Mouse (Mus musculus) common myeloid progenitor, adult 5-6 weeks (primary cell): ENCODE results near the gene Rasal1. TPM values are rescaled to one million over a fixed set of nuclear protein-coding genes. Genes with fewer than 3 reads are reported as not detected.
A peak's percentile ranks its signal among the peaks of the same experiment; 100 is the strongest.

ENCODE experiments used
- ATAC-seq: replicated peaks from 2 replicates; pipeline ENCODE4 v1.8.0; 2016; ENCODE audit warnings: low read depth, mild to moderate bottlenecking, moderate TSS enrichment, inconsistent platforms; ENCODE audit not compliant: poor library complexity, severe bottlenecking
- total RNA-seq: library from RNA; stranded (forward); fragments of 200-1000, 187-1606 nt; gene quantifications from 2 replicates; pipeline ENCODE4 v1.2.3, GENCODE M21; 2017

Gene Rasal1
- total RNA-seq, 1 experiment from 2014 or later: 1.0 TPM

DNA sequence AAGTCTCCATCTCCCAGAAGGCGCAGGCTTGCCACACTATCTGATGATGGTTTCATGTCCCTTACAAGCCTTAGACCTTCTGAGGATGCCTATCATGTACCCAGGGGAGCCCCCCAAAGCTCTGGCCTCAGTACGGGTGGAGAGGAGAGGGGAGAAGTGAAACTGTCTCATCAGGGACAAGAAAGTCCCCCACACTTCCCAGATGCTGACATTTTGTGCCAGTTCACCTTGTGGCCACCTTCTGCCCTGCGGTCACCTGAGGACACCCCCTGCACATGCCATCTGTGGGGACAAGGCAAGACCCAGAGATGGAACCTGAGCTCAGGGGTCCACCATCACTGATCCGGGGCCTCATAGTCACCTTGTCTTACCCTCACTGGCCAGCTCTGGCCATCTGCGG lies 39.3 kb downstream of the Rasal1 start:
- 0 out of 2 replicates have a peak, but pooled peaks have one; percentile 40 for ATAC-seq

DNA sequence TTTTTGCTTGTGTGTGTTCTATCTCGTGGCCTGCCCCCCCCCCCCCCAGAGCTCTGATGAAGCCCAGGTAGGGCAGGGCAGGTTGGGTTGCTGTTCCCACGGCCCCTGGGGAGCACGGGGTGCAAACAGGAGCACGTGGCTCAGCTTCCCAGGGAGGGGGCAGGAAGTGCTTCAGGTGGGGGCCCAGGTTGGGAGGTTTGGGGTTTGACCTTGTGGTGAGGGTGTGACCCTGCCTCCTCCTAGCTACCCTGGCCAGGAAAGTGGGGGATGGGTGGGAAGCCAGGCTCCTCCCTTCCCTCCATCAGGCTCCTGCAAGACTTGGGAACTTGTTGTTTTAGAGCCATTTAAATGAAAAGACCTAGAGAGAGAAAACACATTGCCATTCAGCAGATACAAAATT lies 39.8 kb downstream of the Rasal1 start:
- no peak for ATAC-seq

DNA sequence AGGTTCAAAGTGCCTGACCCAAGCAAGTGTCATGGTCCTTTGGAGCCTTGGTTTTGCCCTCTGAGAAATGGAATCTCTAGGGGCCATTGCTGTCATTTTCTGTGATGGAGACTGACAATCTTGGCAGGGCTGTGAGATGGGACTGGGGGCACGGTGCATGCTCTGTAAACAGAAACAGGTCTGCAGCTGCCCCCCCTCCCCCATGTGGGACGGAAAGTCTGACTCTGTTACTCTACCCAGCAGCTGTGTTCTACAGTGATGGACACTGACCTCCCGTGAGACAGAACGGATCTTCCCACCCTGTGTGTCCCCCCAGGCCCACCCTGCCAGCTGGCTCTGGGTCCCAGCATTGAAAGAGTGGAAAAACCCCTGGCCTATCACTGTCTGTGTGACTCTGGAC lies 41.8 kb downstream of the Rasal1 start:
- no peak for ATAC-seq

DNA sequence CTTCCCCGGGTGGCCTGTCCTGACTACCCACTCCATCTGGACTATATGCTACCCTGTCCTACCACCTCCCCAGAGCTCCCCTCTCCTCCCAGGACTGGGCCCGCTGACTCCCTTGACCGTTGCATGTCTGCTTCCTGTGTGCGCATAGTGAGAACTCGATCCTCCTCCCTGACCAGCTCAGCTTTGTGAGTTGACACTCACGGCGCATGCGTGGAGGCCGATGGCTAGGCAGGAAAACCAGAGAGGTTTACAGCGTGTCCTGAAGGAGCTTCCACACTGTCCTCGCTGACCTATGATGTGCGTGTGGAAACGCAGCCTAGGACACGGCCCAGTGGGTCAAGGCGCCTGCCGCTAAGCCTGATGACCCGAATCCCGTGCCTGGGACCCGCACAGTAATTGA lies 43.4 kb downstream of the Rasal1 start:
- ATAC-seq: no peak

DNA sequence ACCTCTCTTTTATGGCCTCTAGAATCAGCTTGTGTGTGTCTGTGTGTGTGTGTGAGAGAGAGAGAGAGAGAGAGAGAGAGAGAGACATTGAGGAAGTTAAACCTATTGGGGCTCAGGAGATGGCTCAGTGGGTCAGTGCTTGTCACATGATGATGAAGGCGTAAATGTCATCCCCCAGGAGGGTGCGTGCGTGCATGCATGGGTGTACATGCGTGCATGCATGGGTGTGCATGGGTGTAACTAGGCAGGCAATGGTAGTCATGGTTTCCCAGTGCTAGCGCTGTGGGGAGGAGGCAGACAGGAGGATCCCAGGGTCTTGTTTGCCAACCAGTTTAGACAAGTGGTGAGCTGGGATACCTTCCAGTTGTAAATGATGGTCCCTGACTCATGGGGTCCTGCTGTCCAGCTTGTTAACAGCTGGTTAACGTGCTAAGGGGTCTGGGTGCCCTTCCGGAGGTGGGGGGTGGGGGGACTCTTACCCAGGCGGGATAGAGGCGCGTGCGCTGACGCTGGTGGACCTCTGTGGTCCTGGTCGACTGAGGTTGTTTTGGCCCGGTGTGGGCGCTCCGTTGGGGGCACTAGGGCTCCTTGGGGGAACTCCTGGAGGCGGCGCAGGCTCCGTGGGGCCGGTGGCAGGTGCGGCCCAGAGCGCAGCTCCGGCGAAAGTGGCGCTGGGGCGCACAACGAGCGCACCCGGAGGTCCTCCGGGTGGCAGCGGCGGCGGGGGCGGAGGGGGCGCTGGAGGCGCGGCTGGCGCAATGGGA lies 45.5 kb downstream of the Rasal1 start:
- ATAC-seq: no peak

DNA sequence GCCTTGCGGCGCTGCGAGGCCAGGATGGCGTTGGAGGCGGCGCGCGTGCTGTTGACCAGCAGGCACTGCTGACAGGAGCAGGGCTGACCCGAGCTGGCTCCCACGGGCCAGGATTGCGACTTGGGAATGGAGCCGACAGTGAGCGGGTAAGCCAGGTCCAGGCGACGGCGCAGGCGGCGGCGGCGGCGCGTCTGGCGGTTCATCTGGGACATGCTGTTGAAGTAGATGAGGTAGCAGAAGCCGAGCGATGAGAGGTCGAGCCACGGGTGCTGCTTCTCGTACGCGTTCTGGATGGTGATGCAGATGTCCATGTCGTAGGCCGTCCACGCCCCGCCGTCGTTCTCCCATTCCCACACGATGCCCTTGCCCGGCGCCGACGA lies 46.1 kb downstream of the Rasal1 start:
- ATAC-seq: no peak

DNA sequence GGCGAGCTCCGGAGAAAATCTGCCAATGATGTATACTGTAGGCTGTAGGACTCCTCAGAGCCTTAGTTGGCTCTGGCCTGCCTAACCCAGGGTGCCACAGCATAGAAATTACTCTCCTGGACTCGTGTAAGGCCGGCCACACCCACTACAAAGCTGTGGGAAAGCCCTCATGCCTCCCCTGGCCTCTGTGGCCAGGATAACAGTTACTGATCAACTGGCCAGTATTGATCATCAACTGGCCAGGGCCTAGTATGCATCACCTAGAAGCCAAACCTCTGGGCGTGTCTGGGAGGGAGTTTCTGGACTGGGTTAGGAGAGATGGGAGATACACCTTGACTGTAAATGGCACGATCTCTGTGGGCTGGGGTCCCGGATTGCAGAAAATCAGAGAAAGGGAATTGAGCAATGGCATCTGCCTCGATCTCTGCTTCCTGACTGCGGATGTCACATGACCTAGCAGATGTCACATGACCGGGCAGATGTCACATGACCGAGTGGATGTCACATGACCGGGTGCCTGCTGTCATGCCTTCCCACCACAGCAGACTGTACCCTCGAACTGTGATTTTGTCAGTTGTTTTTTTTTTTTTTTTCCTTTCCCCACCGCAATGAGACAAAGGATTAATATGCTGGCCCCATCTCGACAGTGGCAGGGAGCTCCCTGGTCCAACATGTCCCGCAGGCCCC lies 47.6 kb downstream of the Rasal1 start:
- no peak for ATAC-seq

DNA sequence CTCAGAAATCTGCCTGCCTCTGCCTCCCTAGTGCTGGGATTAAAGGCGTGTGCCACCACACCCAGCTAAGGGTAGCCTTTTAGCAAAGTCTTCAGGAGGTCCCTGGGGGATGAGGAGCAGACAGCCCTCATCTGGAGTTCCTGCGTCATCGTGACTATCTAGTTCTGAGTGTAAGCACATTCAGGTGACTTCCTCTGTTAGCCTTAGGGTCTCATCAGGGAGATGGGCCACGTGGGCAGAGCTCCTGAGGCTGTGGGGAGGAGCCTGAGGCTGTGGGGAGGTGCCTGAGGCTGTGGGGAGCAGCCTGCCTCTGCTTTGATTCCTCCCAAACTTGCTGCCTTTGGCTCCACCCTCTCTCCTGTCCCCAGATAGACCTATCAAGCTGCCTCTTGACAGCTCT lies 48.3 kb downstream of the Rasal1 start:
- no peak for ATAC-seq

DNA sequence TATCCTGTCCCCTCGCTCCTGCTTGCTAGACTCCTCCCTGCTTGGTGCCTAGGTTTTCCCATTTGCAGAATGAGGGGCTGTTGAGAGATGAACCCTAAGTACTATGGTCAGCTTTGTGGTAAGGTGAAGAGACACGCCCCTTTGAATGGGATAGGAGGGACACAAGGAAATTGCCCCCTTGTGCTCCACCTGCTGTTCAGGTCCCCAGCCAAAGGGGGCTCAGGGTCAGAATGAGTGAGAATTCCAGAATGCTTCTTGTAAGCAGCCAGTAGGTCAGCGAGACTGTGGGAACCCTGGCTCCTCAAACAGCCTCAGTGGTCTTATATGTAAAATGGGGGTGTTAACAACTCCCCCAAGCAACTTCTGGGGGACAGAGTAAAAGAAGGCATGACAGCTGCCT lies 49.6 kb downstream of the Rasal1 start:
- no peak for ATAC-seq

DNA sequence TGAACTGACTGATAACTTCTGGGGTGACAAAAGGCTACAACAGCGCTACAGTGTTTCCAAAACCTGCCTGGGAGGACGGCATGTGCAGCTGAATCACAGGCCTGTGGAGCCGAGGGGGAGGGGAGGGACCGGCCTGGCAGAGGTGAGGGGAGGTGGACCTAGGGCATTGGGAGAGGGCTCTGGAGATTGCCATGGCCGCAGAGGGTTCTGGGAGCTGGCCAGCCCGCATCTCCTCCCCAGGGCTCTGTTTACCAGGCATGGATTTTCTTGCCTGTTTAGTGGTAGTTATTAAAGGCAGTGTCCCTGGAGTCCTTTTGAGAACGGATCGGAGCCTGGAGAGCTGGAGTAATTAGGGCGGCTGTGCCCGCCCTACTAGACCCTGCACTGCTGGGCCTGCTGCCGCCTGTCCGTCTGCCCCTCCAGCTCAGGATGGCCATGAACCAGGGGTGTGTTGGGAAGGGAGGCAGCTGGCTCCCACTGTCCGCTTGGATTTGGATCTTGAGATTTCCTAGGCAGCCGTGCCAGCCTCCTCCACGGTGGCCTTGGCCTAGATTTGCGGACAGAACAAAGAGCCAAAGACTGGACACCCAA lies 50.3 kb downstream of the Rasal1 start:
- ATAC-seq: no peak

DNA sequence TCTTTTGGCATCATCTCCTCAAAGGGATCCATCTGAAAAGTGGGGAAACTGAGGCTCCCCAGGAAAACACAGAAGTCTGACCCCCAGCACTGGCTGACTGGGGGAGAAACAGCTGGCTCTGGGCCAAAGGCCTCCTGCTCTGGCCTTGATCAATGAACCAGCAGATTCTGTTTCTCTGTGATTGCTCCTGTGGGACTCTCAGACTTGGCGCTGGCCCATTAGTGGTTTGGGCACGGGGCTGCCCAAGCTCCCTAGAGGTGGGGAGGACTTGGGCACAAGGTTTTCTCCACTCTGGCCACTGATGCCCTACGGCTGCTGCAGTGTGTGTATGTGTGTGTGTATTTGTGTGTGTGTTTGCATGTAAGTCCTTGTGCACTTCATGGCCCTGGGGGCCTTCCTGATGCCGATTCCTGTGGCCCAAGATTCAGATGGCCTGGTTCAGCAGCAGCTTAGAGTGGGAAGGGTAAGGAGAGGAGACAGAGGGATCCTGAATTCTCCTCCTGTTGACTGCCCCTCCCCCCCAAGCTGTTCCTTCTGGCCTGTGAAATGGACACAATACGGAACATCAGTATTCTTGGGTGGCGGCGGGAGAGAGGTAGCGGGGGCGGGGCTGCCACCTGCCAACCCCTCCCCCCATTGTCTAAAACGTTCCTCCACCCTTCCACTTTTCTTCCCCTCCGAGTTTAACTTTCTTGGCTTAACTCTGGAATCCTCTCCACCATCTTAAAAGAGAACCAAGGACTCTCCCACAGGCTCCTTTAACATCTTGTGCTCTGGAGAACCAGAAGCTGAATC lies 52.6 kb downstream of the Rasal1 start:
- no peak for ATAC-seq

DNA sequence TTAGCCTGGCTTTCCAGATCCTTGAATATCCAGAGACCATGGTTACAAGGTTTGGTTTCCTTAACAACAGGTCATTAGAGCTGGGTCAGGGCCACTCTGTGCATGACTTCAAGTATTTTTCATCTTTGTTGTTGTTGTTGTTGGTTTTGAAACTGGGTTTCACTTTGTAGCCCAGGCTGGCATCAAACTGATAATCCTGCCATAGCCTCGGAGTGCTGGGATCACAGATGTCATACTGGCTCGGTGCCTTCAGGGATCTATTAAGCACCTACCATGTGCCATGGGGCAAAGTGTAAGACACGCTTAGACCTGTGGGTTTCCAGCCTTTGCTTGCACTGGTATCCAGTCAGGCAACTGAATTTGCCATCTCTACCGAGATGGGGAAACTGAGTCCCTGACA lies 53.8 kb downstream of the Rasal1 start:
- ATAC-seq: no peak

DNA sequence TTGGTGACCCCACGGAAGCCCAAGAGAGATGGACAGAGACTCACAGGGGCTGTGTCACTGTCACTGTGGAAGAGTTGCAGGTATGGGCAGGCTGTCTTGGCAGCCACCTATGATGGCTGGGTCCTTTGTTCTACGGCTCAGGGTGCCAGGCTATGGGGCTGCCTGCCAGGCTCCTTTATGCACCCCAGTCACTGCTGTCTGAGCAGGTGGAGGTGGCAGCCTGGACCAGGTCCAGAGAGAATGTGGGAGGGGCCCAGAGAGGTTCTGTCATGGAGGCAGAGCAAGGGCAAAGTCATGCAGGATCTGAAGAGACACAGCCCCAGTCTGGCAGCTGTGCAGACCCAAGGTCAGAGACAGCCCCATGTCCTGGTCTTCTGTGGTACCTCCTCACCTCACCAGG lies 54.4 kb downstream of the Rasal1 start:
- ATAC-seq: no peak

DNA sequence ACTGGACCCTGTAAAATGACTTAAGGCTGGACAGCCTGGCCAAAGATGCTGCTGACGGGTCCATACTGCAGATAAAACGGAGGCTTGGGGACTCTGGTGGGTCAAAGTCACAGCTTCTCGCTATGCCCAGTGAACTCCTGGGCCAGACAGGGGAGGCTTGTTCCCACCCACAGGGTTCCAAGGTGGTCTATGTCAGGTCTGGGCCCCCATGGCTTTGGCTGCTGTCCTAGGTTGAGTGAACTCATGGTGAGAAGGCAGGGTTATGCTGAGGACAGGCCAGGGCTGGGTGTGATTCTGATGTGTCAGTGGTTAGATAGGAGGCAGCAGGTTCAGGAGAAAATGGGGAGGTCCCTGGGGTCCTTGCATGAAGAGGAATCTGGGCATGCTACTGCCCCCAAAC lies 55.0 kb downstream of the Rasal1 start:
- ATAC-seq: no peak

DNA sequence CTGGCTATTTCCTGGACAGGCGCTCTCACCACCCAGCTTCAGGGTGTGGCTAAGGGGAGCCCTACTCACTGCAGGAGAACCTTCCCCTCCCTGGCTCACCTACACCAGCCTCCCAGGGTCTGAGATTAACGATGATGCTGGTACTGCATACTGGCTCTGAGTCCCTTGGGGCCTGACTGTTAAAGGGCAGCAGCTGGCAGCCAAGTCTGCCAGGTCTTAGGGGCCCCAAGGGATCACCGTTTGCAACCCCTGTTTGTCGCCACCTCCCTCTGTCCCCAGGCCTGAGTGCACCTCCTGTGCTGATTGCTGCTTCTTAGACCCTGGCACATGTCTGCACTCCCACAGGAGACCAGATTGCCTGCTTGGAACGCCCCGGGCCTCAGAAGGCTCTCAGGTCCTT lies 55.8 kb downstream of the Rasal1 start:
- ATAC-seq: no peak

DNA sequence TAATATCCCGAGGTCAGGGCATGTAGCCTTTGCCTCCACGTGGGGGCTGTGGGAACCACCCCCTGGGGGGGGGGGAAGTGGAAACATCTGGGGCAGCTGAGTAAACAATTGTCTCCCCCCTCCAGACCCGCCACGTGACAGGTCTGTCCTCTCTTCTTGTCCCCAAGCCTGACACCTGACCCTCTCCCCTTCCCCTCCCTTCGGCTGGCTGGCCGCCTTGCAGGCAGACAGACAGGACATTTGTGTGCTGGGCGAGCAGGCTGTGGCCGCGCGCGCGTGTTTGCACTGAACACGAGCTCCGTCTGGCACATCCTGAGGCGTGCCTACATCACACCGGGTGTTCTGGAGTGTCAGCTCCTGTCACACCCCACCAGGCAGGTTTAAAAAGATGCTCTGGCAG lies 57.9 kb downstream of the Rasal1 start:
- no peak for ATAC-seq

DNA sequence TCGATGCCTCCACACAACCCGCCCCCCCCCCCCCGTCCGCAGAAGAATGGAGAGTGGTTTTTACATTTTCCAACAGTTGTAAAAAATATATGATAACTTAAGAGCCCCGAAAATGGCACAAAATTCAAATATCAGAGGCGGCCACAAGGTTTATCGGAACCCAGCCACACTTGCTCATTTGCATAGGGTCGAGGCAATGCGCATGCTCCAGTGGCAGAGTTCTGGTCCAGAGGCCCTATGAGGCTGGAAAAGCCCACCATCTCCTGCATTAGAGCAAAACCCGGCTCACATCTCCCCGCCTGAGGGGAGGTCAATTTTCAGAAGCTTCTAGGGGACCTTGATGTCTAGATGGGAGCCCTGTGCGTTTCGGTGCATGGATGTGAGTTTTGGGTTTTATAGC lies 58.4 kb downstream of the Rasal1 start:
- no peak for ATAC-seq

DNA sequence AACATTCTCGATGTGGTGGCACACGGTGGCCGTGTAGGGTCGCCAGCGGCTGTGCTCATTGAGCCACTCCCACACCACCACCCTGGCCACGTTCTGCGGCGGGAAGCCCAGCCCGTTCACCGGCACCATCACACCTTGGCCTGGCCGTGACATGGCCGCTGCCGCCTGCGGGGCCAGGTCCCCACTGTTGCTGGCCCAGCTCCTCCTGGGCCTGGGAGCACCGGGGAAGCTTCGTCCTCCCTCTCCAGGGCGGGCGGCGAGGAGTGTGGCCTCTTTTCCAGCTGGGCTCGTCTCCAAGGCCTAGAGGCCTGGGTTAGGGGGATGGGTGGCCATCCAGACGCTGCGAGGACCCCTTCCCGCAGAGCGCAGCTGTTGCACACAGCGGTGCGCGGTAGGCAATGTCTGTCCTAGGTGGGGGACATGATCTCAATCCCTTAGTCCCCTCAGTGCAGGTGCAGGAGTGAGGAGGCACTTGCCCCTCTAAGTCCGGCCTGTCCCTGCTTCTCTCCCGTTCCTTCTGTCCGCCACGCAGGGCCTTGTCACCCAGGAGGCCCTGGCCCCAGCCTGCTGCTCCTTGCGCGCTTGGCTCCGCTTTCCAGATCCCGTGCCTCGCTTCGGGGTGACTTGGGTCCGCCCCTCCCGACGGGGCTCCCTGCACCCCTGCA lies 61.7 kb downstream of the Rasal1 start:
- ATAC-seq: no peak

DNA sequence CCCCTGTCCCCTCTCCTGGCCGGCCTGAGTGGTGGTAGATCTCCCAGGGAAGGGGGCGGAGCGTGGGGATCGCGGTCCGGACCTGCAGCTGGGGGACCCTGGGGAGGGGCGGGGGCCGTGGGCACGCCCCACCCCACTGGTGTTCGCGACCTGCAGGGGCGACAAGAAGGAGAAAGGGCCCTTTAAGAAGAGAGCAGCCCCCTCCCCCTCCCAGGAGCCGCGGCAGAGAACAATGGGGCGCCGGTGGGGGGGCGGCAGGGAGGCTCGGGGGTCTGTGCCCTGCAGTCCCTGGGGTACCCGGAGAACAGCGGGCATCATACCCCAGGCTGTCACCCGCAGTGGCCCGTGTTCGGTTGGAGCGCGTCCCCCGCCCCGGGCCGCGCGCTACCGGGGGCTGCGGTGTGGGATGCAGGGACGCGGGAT lies 62.2 kb downstream of the Rasal1 start:
- no peak for ATAC-seq

DNA sequence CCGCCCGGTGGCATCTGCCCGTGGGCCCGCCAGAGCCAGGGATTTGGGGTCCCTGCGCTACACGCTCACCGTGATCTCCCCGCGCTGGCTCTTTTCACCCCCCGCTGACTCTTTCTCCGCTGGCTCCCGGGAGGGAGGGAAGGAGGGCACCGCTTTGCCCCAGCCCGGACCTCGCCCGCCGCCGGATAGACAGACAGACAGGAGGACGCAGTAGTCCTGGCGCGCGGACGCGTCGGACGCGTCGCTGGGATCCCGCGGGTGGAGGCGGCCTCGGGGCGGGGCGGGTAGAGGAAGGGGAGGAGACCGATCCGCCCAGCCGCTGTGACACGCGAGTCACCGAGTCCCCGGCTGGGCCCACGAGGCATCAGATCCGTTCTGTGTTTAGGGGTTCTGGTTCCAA lies 62.8 kb downstream of the Rasal1 start:
- peak; percentile 33 for ATAC-seq
